Comparison of ENCODE assay signal across 28 mouse cellular contexts in the genomic region with DNA sequence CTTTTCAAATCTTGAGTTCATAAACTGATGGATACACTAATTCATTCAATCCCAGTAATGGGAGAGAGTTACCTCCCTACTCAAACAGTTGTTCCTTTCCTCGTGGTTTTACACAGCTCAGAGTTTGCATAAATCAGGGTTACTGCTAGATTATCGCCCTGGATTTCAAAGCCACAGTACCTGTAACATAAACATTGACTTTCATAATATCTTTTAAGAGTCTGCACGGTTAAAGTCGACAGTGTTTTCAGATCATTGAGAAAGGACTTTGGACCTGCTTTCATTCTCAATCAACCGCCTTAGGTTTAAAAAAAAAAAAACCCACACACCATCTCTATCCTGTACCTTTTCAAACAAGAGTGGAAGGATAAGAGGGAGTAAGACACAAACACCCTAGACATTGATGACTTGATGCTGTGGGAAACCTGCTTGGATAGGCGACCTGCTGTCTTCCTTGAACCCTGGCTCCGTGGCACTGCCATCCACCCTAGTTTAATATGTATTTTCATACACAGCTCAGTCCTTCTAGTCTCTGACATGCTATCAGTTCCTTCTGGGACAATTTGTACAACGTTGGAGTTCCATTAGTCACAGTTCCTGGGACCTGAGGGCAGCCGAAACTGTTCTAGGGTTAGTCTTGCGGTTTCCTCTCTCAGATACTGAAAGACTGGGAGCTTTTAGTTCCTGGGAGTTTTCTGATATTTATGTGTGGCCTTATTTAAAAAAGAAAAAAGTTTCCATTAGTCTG.
DNase-seq lines count a peak whose midpoint lies in the region; ATAC-seq and TF ChIP-seq lines count a peak whose summit lies in the region.
"Had no signal": no experiment of that assay in that cellular context is flagged by ENCODE, and none has a peak within 500 bp of the region (broad histone marks: within the 10 kb centered on the region; RNA-seq: fewer than 3 reads in every experiment).

No protein-coding gene starts in this region.

- peaks cover 30% of the 10 kb centered on the region for H3K4me1 ChIP-seq in kidney, adult 2 months (ENCODE audit: control insufficient read depth, insufficient read depth, low read length)
- H3K4me1 ChIP-seq in intestine, embryonic 14.5 days (replicated peaks; ENCODE audit: control insufficient read depth, insufficient read depth, low read length), result peaks cover 34% of the 10 kb centered on the region
- H3K4me1 ChIP-seq in intestine, embryonic 16.5 days (ENCODE audit: control insufficient read depth, insufficient read depth, low read length), result peaks cover 27% of the 10 kb centered on the region
- peaks cover 12% of the 10 kb centered on the region; the same call in 1 of the 2 replicates for H3K4me1 ChIP-seq in stomach, embryonic 16.5 days (ENCODE audit: control insufficient read depth, insufficient read depth, low read length)
- H3K4me1 ChIP-seq: liver, embryonic 13.5 days had no signal

- H3K27ac ChIP-seq in kidney, adult 2 months (ENCODE audit: insufficient read depth, low read depth, low read length), result peak overlapping the region; percentile 71
- H3K27ac ChIP-seq in intestine, embryonic 14.5 days (ENCODE audit: low read depth), result 0 out of 2 replicates have a peak overlapping the region, but pooled peaks have one; percentile 51
- peak overlapping the region; percentile 80 for H3K27ac ChIP-seq in intestine, embryonic 16.5 days (ENCODE audit: low read length)
- peak overlapping the region; percentile 78 for H3K27ac ChIP-seq in stomach, embryonic 16.5 days (ENCODE audit: low read length)
- H3K27ac ChIP-seq: heart, embryonic 13.5 days; limb, embryonic 13.5 days; liver, embryonic 13.5 days; macrophage had no signal

- no peaks in the 10 kb centered on the region for H3K27me3 ChIP-seq in kidney, adult 2 months (replicated peaks; ENCODE audit: control insufficient read depth, insufficient read depth, low read length)
- no peaks in the 10 kb centered on the region for H3K27me3 ChIP-seq in intestine, embryonic 14.5 days (replicated peaks; ENCODE audit: control insufficient read depth, insufficient read depth, low read length)
- H3K27me3 ChIP-seq in intestine, embryonic 16.5 days (replicated peaks; ENCODE audit: control insufficient read depth, insufficient read depth, low read length), result no peaks in the 10 kb centered on the region
- no peaks in the 10 kb centered on the region for H3K27me3 ChIP-seq in stomach, embryonic 16.5 days (ENCODE audit: control insufficient read depth, insufficient read depth, low read length)
- H3K27me3 ChIP-seq: heart, embryonic 13.5 days; limb, embryonic 13.5 days; liver, embryonic 13.5 days had no signal

- no peak overlapping the region for H3K4me3 ChIP-seq in kidney, adult 2 months (ENCODE audit: insufficient read depth, low read depth, low read length)
- no peak overlapping the region for H3K4me3 ChIP-seq in intestine, embryonic 14.5 days (ENCODE audit: low read depth, low read length)
- no peak overlapping the region for H3K4me3 ChIP-seq in intestine, embryonic 16.5 days (ENCODE audit: low read length)
- H3K4me3 ChIP-seq in stomach, embryonic 16.5 days (replicated peaks; ENCODE audit: low read length), result no peak overlapping the region
- H3K4me3 ChIP-seq: heart, embryonic 13.5 days; hindbrain, embryonic 10.5 days; limb, embryonic 13.5 days; liver, embryonic 13.5 days had no signal

- H3K9me3 ChIP-seq in intestine, embryonic 14.5 days (ENCODE audit: control insufficient read depth, low read length), result no peaks in the 10 kb centered on the region
- no peaks in the 10 kb centered on the region for H3K9me3 ChIP-seq in intestine, embryonic 16.5 days (ENCODE audit: control insufficient read depth, low read length)
- no peaks in the 10 kb centered on the region for H3K9me3 ChIP-seq in stomach, embryonic 16.5 days (replicated peaks; ENCODE audit: control insufficient read depth, low read length)
- H3K9me3 ChIP-seq: heart, embryonic 13.5 days; hindbrain, embryonic 10.5 days; limb, embryonic 13.5 days; liver, embryonic 13.5 days had no signal

- TF ChIP-seq POLR2A in kidney, adult 2 months (IDR thresholded peaks at IDR 0.05; ENCODE audit: low read depth, low read length), result no peak

- no peak for ATAC-seq in intestine, embryonic 14.5 days (replicated peaks; ENCODE audit: low FRiP score, low TSS enrichment, low read depth)
- peak; percentile 49 for ATAC-seq in intestine, embryonic 16.5 days
- peak; percentile 59; the same call in 1 of the 2 replicates for ATAC-seq in stomach, embryonic 16.5 days (ENCODE audit: insufficient read depth, low FRiP score)
- ATAC-seq: CD4-positive, CD25-positive, alpha-beta regulatory T cell, adult 4 months; forebrain, embryonic 14.5 days; hindbrain, embryonic 16.5 days; lung, postnatal 0 days had no signal

- no peaks in the 10 kb centered on the region for H3K36me3 ChIP-seq in kidney, adult 2 months (ENCODE audit: control insufficient read depth, insufficient read depth, low read length)
- no peaks in the 10 kb centered on the region for H3K36me3 ChIP-seq in intestine, embryonic 14.5 days (ENCODE audit: control insufficient read depth, insufficient read depth, low read length)
- no peaks in the 10 kb centered on the region for H3K36me3 ChIP-seq in intestine, embryonic 16.5 days (ENCODE audit: control insufficient read depth, insufficient read depth, low read length)
- H3K36me3 ChIP-seq in stomach, embryonic 16.5 days (ENCODE audit: control insufficient read depth, insufficient read depth, low read length), result no peaks in the 10 kb centered on the region
- H3K36me3 ChIP-seq: heart, embryonic 13.5 days; hindbrain, embryonic 10.5 days; limb, embryonic 13.5 days; liver, embryonic 13.5 days had no signal

- DNase-seq in kidney, adult 2 months, result peak; percentile 53
- DNase-seq in kidney, adult 8-10 months, result no peak
- DNase-seq in intestine, embryonic 14.5 days (ENCODE audit: low spot score), result no peak
- DNase-seq in MN1 (ENCODE audit: low spot score), result no peak
- DNase-seq in lung, postnatal 4 days, result no peak
- DNase-seq: adrenal gland, postnatal 36 days; cerebellum, adult 18-20 months; cerebellum, postnatal 10 days; gastrocnemius, postnatal 36 days; heart, postnatal 10 days; kidney, adult 11 months; kidney, postnatal 4 days; liver, embryonic 13.5 days; lung, adult 18-20 months; midbrain, embryonic 14.5 days; retina, postnatal 1 day; right cerebral cortex, postnatal 14 days; thymus, postnatal 4 days had no signal

- no peak overlapping the region for H3K9ac ChIP-seq in intestine, embryonic 14.5 days (ENCODE audit: low read length)
- H3K9ac ChIP-seq in intestine, embryonic 16.5 days (ENCODE audit: low read depth, low read length), result no peak overlapping the region
- H3K9ac ChIP-seq in stomach, embryonic 16.5 days (ENCODE audit: low read length), result no peak overlapping the region
- H3K9ac ChIP-seq: heart, embryonic 13.5 days; limb, embryonic 13.5 days; liver, embryonic 13.5 days had no signal

- TF ChIP-seq CTCF in kidney, adult 2 months (conservative IDR thresholded peaks at IDR 0.05; ENCODE audit: insufficient read depth, insufficient read length, low read depth, low read length), result no peak

- H3K4me2 ChIP-seq in intestine, embryonic 14.5 days (ENCODE audit: low read length), result no peak overlapping the region
- H3K4me2 ChIP-seq in intestine, embryonic 16.5 days (ENCODE audit: low read depth, low read length), result no peak overlapping the region
- H3K4me2 ChIP-seq in stomach, embryonic 16.5 days (ENCODE audit: low read depth, low read length), result no peak overlapping the region
- H3K4me2 ChIP-seq: heart, embryonic 13.5 days; limb, embryonic 13.5 days; liver, embryonic 13.5 days had no signal

- WGBS in kidney, adult 2 months, result 63% methylated on average over 10 of the region's 10 CpGs
- WGBS in intestine, embryonic 14.5 days, result 50% methylated on average over 10 of the region's 10 CpGs
- WGBS in intestine, embryonic 16.5 days, result 52% methylated on average over 10 of the region's 10 CpGs
- WGBS in stomach, embryonic 16.5 days, result 47% methylated on average over 10 of the region's 10 CpGs
